Mouse (Mus musculus) thymus, postnatal 0 days (tissue): ENCODE results near the gene Mogs. TPM values are rescaled to one million over a fixed set of nuclear protein-coding genes. Genes with fewer than 3 reads are reported as not detected.

Experiments used
- DNase-seq: peaks from one replicate; pipeline ENCODE4 v3.0.0-alpha.2; 2015; ENCODE audit warnings: low spot score
- microRNA counts: library from miRNA; unstranded; fragments of <30 nt; microRNA quantifications from one replicate; lab custom pipeline; 2015
- microRNA-seq: library from miRNA; unstranded; fragments of <30 nt; microRNA quantifications from one replicate; pipeline ENCODE4, GENCODE M21; 2016; ENCODE audit warnings: borderline number of aligned reads
- polyA plus RNA-seq: library from polyadenylated mRNA; unstranded; fragments of >200 nt; fragmentation: Nextera tagmentation; extraction: Ambion mirVana; gene quantifications from 2 replicates; pipeline ENCODE4 v1.2.1, GENCODE M21; 2015

Mogs gene
- polyA plus RNA-seq, 1 experiment from 2014 or later = 39.9 TPM

DNA sequence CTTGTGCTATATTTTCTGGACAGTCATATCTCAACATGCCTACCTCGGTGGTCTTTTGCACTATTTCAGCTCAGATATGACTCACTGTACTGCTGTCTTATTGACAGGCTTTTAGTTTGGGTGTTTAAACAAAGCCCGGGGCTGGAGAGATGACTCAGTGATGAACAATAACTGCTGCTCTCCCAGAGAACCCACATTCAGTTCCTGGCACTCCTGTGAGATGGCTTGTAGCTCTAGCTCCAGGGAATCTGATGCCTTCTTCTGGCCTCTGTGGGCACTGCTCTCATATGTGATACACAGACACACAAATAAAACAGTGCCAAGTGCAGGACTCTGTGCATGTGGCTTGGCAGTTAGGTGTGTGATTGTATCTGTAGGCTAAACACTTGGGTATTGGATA is 29.9 kb downstream of the Mogs start:
- no peak for DNase-seq

DNA sequence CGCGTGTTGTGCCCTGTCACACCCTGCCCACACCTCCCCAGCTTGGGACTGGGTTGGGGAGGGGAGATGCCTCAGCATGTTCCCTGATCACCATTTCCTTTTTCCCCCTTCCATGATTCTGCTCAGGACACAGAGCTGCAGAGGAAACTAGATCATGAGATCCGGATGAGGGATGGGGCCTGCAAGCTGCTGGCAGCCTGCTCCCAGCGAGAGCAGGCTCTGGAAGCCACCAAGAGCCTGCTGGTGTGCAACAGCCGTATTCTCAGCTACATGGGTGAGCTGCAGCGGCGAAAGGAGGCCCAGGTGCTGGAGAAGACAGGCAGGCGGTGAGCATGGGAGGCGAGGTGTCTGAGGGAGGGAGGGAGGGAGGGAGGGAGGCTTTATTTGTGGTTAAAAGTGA is 30.5 kb downstream of the Mogs start:
- DNase-seq = no peak

GRCm38 (mm10) chr6:83147280-83147679 is 32.0 kb downstream of the Mogs start:
- no peak for DNase-seq

DNA sequence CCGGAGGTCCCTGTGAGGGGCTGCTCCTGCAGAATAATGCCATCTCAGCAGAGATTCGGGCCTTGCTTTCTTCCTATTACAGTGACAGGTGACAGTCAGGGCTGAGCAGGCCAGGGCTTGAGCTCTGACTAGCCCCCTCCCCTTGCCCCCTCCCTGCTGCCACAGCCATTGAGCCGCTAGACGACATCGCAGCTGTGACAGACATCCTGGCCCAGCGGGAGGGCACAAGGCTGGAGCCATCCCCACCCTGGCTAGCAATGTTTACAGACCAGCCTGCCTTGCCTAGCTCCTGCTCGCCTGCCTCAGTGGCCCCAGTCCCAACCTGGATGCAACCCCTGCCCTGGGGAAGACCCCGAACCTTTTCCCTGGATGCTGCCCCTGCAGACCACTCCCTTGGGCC is 36.4 kb downstream of the Mogs start:
- DNase-seq = no peak

DNA sequence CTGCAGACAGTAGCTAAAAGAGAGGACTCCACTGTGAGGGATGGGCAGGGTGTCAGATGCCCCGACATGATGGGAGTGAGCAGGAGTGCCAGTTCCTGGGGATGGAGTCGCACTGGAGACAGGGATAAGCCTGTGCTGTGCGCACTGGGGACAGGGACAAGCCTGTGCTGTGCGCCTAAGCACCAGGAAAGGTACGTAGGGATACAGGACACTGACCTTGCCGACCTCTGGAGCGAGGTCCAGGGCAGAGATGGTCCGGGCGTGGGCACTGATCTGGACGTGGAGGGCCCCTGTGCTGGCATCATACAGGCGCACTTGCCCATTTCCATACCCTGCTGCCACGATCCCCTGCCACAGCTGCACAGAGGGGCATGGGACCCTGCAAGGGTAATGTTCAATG is 37.7 kb downstream of the Mogs start:
- no peak for DNase-seq

- no peak for DNase-seq
Observed at GRCm38 (mm10) chr6:83153485-83153884, 38.2 kb downstream of the Mogs start.

- DNase-seq = no peak
Observed at GRCm38 (mm10) chr6:83155552-83156238, 40.4 kb downstream of the Mogs start.

DNA sequence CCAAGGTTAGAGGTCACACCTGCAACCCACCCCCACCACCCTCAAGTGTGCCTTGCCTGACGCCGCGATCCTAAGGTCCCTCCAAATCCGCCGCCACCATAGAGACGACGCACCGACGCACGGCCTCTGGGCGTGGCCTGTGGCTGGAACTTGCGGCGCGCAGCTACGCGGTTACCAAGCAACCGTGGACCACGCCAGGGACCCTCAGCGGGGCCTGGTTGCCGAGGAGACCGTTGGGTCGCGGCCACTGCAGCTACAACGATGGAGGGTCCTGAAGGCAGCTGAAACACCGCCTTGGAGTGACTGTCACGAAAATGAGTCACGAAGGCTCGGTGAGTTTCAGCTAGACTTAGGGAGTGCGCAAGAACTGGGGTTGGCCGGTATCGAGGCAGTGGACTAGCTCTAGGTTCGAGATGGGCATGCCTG is 41.0 kb downstream of the Mogs start, which contains the start of the genes Wdr54 and 1700003E16Rik:
Wdr54 (minus strand) TSS at position 139 of the 426 bp plus-strand sequence.
1700003E16Rik (plus strand) TSS at position 146 of the 426 bp plus-strand sequence.
- peak; percentile 57 for DNase-seq

DNA sequence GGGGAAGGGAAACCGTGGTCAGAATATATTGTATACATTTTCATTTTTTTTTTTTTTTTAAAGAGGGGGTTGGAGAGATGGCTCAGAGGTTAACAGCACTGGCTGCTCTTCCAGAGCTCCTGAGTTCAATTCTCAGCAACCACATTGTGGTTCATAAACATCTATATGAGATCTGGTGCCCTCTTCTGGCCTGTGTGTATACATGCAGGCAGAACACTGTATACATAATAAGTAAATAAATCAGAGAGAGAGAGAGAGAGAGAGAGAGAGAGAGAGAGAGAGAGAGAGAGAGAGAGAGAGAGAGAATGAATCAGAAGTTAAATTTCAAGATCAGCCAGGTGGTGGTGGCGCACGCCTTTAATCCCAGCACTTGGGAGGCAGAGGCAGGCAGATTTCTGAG is 44.2 kb downstream of the Mogs start:
- DNase-seq = peak; percentile 73

- no peak for DNase-seq
Observed at GRCm38 (mm10) chr6:83161442-83161841, 46.1 kb downstream of the Mogs start.

GRCm38 (mm10) chr6:83161921-83162641 is 46.8 kb downstream of the Mogs start:
- DNase-seq = no peak

DNA sequence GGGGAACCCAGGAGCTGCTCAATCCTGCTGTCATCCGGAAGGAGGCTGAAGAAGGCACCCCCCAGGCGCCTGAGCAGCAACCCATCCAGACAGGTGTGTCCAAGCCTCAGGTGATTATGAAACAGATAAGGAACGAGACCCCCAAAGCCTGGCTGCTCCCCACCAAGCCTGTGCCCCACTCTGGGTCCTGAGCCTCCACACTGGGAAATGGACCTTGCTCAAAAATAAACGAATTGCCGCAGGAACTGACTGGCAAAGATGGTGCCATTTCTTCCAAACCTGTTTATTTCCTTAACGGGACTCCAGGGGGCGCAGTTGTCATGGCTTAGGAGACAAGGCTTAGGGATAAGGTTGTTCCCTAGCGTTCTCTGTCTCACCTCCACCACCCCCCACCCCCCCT is 47.4 kb downstream of the Mogs start:
- peak; percentile 70 for DNase-seq

- DNase-seq = no peak
Observed at GRCm38 (mm10) chr6:83165026-83165606, 49.8 kb downstream of the Mogs start.

DNA sequence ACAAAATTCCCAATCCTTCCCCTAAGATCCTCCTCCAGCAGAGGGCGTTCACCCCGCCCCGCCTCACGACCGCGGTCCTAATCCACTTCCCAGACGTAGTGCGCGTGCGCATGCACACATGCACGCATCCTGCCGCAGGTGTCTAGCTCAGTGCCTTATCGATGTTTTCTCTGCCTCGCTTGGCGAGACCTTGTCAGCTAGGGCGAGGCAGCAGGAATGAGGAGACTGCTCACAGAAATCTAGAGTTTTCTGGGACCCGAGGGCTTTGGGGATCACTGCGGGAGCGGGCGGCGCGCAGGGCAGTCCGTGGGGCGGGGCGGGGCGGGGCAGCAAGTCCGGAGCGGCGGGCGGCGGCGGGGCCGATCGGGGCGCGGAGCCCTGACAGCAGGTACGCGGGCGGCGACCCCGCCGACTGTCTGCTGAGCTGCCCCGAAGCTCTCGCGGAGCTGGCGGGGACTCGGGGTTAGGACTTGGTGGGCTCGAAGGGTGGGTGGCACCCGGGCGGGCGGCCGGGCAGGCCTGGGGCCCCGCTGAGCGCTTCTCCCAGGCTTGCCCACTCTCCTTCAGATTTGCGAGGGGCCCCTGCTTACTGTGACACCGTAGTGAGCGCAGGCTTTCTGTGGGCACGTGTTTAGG is 50.4 kb downstream of the Mogs start, which contains the start of gene Dctn1:
Dctn1 (plus strand) TSS at position 314 of the 636 bp plus-strand sequence.
- peak; percentile 95 for DNase-seq

DNA sequence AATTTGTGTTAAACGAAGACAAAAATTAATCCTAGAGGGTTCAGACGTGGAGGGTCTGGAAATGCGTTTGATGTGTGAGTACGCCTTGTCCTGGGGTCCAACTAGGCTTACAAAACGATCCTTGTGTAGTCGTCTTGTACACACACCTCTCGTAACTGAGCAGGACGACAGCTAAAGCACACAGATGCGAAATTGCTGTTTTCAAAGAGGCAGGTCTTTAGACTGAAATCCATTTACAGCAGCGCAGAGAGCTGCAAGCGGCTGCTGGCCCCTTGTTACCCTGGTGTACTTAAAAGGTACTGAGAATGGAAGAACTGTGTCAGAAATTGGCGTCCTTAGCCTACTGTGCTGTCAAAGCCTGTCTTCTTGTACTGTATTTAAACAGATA is 50.9 kb downstream of the Mogs start:
- DNase-seq = peak; percentile 42

MicroRNAs within 50 kb of the gene (microRNA counts, 519-probe panel; counts per million panel counts)
- microRNA mmu-miR-3470a+mmu-miR-3470b (lab: Ali Mortazavi, UCI) = 473 counts per million, percentile 71 among the panel's probes with 10 or more counts

Small RNA genes within 50 kb of the gene (microRNA-seq; reads per million reads assigned to microRNA genes)
- gene Mir3470a = not detected

Other genes with a start within 250 kb of the Mogs start
- 1.3 and 1.4 TPM in 2 replicates for gene Sema4f, start 175.7 kb upstream of the Mogs start, polyA plus RNA-seq
- gene M1ap, start 168.6 kb upstream of the Mogs start, polyA plus RNA-seq = 0.81 and 1.5 TPM in 2 replicates
- gene Dok1, start 82.0 kb upstream of the Mogs start, polyA plus RNA-seq = 26.2 and 26.5 TPM in 2 replicates
- 1.4 and 1.5 TPM in 2 replicates for gene Loxl3, start 81.3 kb upstream of the Mogs start, polyA plus RNA-seq
- 197 and 202 TPM in 2 replicates for gene Aup1, start 61.0 kb upstream of the Mogs start, polyA plus RNA-seq
- gene Htra2, start 60.2 kb upstream of the Mogs start, polyA plus RNA-seq = 54.4 and 55.1 TPM in 2 replicates
- gene Dqx1, start 57.7 kb upstream of the Mogs start, polyA plus RNA-seq = 0.96 and 1.4 TPM in 2 replicates
- gene Tlx2, start 45.2 kb upstream of the Mogs start, polyA plus RNA-seq = 0.23 TPM in 1 of 2 replicates, not detected in the other
- 27.8 and 30.3 TPM in 2 replicates for gene Pcgf1, start 37.6 kb upstream of the Mogs start, polyA plus RNA-seq
- gene Lbx2, start 29.1 kb upstream of the Mogs start, polyA plus RNA-seq = 0.51 and 0.95 TPM in 2 replicates
- gene Ccdc142, start 13.9 kb upstream of the Mogs start, polyA plus RNA-seq = 2.4 and 2.8 TPM in 2 replicates
- 2.4 and 2.7 TPM in 2 replicates for gene Gm42688, start 13.9 kb upstream of the Mogs start, polyA plus RNA-seq
- gene Mrpl53, start 6.5 kb upstream of the Mogs start, polyA plus RNA-seq = 101 and 107 TPM in 2 replicates
- gene Wbp1, start 6.1 kb downstream of the Mogs start, polyA plus RNA-seq = 69.7 and 71.1 TPM in 2 replicates
- 17.7 and 17.9 TPM in 2 replicates for gene Ino80b, start 9.9 kb downstream of the Mogs start, polyA plus RNA-seq
- 29.1 and 30.9 TPM in 2 replicates for gene Rtkn, start 20.0 kb downstream of the Mogs start, polyA plus RNA-seq
- 0.67 and 0.95 TPM in 2 replicates for gene Wdr54, start 40.9 kb downstream of the Mogs start, polyA plus RNA-seq
- 0.21 and 0.44 TPM in 2 replicates for gene 1700003E16Rik, start 40.9 kb downstream of the Mogs start, polyA plus RNA-seq
- gene Dctn1, start 50.4 kb downstream of the Mogs start, polyA plus RNA-seq = 62.8 and 64.5 TPM in 2 replicates
- gene Slc4a5, start 104.3 kb downstream of the Mogs start, polyA plus RNA-seq = 0.07 and 0.17 TPM in 2 replicates
- 40.7 and 48.6 TPM in 2 replicates for gene Mthfd2, start 210.4 kb downstream of the Mogs start, polyA plus RNA-seq
- gene Mob1a, start 210.5 kb downstream of the Mogs start, polyA plus RNA-seq = 71.5 and 73.4 TPM in 2 replicates
- 216 and 226 TPM in 2 replicates for gene Bola3, start 233.7 kb downstream of the Mogs start, polyA plus RNA-seq